Mouse (Mus musculus) neural tube, embryonic 11.5 days (tissue): ENCODE results near the gene Bmp10. TPM values are rescaled to one million over a fixed set of nuclear protein-coding genes. Genes with fewer than 3 reads are reported as not detected.
"Not testable (repeated sequence)": the region's sequence is repeated elsewhere in the genome, so short reads cannot be mapped to it uniquely, and the experiment has no call there.

Source experiments
- ATAC-seq: fragments of 200-750 bp; cut with Nextera tagmentation; 2 replicates; pipeline ENCODE4 v1.8.0; 2017; ENCODE audit warnings: moderate number of reproducible peaks, mild to moderate bottlenecking, moderate TSS enrichment, moderate library complexity; ENCODE audit not compliant: insufficient read depth, low FRiP score, low TSS enrichment
- DNase-seq: peaks from one replicate; pipeline ENCODE4 v3.0.0-alpha.2; 2015; ENCODE audit warnings: low spot score
- H3K27ac ChIP-seq: fragments of 300-500 bp; sonication (generic); 2 replicates; pipeline ENCODE4 v1.5.1; 2014; ENCODE audit warnings: low read depth, mild to moderate bottlenecking, low read length
- H3K27me3 ChIP-seq: fragments of 300-500 bp; sonication (generic); 2 replicates; pipeline ENCODE4 v1.6.1; 2014; ENCODE audit warnings: mild to moderate bottlenecking, low read length, mixed read lengths; ENCODE audit not compliant: control insufficient read depth, insufficient read depth
- H3K36me3 ChIP-seq: fragments of 300-500 bp; sonication (generic); 2 replicates; pipeline ENCODE4 v1.6.1; 2014; ENCODE audit warnings: mild to moderate bottlenecking, low read length, moderate library complexity, mixed read lengths; ENCODE audit not compliant: control insufficient read depth, insufficient read depth
- H3K4me1 ChIP-seq: fragments of 300-500 bp; sonication (generic); 2 replicates; pipeline ENCODE4 v1.6.1; 2014; ENCODE audit warnings: low read length, mixed read lengths; ENCODE audit not compliant: control insufficient read depth, insufficient read depth
- H3K4me2 ChIP-seq: fragments of 300-500 bp; sonication (generic); 2 replicates; pipeline ENCODE4 v1.6.1; 2014; ENCODE audit warnings: low read depth, mild to moderate bottlenecking, moderate library complexity
- H3K4me3 ChIP-seq: fragments of 300-500 bp; sonication (generic); 2 replicates; pipeline ENCODE4 v1.5.1; 2014; ENCODE audit warnings: low read depth, low read length
- H3K9ac ChIP-seq: fragments of 300-500 bp; sonication (generic); 2 replicates; pipeline ENCODE4 v1.6.1; 2014; ENCODE audit warnings: mild to moderate bottlenecking, low read length
- H3K9me3 ChIP-seq: fragments of 300-500 bp; sonication (generic); 2 replicates; pipeline ENCODE4 v1.6.1; 2016; ENCODE audit warnings: low read length; ENCODE audit not compliant: control insufficient read depth
- WGBS: fragments of 180-500 bp; shearing (Covaris S2); extraction: QIAGEN DNeasy Blood & Tissue Kit; methylation state at CpG from one replicate; pipeline ENCODE4 v1.1.7; 2014; 5-methylcytosine and 5-hydroxymethylcytosine counted together
- polyA plus RNA-seq: library from polyadenylated mRNA; unstranded; fragments of >200 nt; fragmentation: Nextera tagmentation; extraction: Ambion mirVana; gene quantifications from 2 replicates; pipeline ENCODE4 v1.2.1, GENCODE M21; 2014

The Bmp10 gene
- polyA plus RNA-seq, 1 experiment from 2014 or later = not detected

DNA sequence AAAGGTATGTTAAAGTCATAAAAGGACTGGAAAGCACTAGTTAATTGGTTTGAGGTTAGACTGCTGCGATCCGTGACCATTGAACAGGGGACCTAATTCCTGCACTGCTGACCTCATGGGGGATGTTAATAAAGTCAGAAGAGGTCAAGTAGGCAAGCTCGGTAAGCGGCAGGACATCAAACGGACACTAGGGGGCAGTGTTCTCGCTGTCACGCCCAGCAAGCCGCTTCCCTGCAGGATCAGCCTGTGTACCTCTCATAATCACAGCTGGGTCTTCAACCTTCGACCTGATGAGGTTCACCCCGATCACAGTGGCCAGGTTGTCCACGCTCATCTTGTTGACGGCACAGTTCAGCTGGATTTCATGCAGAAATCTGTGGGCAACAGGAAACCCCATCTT, 37.4 kb downstream of the Bmp10 start:
- Histone ChIP-seq H3K4me2 (peak overlapping the region; percentile 14; the same call in 1 of the 2 replicates), H3K9me3 (no peaks in the 10 kb centered on the region), H3K36me3 (no peaks in the 10 kb centered on the region), H3K9ac (peak overlapping the region; percentile 22; the same call in 1 of the 2 replicates), H3K4me1 (no peaks in the 10 kb centered on the region), H3K4me3 (no peak overlapping the region), H3K27ac (no peak overlapping the region), H3K27me3 (no peaks in the 10 kb centered on the region)
- peak; percentile 81 for DNase-seq
- 13% methylated on average over 12 of the region's 12 CpGs for WGBS
- ATAC-seq = no peak

DNA sequence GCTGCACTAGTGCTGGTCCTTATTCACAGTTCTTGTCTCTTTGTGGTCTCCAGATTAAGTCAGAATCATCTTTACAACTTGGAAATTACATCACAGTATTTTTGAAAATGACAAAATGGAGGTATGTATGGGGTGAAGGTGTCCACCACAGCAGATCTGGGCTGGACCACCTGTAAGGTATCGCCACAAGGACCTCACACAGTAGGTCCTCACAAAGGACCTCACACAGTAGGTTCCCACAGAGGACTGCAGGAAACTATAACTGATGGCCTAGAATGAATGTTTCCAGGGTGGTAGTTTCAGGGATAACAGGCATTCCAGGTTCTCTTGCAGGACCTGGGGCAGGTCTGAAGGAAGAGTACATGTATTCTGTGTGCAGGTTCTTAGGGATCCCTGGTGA, 38.6 kb downstream of the Bmp10 start:
- Histone ChIP-seq H3K4me2 (no peak overlapping the region), H3K27me3 (no peaks in the 10 kb centered on the region), H3K27ac (no peak overlapping the region), H3K36me3 (no peaks in the 10 kb centered on the region), H3K9me3 (no peaks in the 10 kb centered on the region), H3K9ac (no peak overlapping the region), H3K4me3 (no peak overlapping the region), H3K4me1 (no peaks in the 10 kb centered on the region)
- DNase-seq (no peak), ATAC-seq (no peak)
- WGBS = 97% methylated on average over 1 of the region's 1 CpGs

DNA sequence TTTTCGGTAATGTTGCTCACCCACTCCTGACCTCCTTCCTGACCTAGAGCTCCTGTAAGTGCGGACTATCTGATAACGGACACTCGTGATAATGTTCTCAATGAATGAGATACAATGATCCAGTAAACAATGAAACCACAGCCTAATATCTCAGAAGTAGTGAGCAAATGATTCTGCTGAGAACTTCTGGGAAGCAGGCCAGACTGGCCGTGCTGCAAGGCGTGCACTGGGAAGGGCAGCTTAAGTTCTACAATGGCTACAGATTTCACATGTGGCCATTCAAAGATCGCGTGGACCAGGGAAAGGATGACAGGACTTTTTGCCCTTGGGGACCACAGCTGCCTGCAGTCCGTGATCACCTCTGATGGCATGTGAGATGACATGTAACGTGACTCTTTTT, 39.6 kb downstream of the Bmp10 start:
- Histone ChIP-seq H3K4me1 (no peaks in the 10 kb centered on the region), H3K9me3 (no peaks in the 10 kb centered on the region), H3K9ac (no peak overlapping the region), H3K36me3 (no peaks in the 10 kb centered on the region), H3K27me3 (no peaks in the 10 kb centered on the region), H3K4me3 (no peak overlapping the region), H3K27ac (no peak overlapping the region), H3K4me2 (no peak overlapping the region)
- no peak for DNase-seq
- ATAC-seq = no peak
- 94% methylated on average over 10 of the region's 10 CpGs for WGBS

DNA sequence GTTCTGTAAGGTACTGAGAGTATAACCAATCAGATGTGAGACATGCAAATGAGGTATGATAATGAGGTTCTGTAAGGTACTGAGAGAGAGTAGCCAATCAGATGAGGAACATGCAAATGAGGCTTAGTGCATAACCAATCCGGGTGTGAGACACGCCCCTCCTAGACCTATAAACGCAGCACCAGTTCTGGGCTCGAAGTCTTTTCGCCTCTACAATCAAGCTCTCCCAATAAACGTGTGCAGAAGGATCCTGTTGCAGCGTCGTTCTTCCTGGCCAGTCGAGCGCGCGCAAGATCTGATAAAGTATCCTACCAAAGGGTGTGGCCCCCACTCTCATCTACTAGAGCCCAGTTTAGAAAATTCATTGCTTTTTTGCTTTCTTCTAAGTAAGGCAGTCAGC, 41.3 kb downstream of the Bmp10 start:
- H3K4me2 ChIP-seq, H3K27ac ChIP-seq, ATAC-seq, H3K4me3 ChIP-seq, H3K27me3 ChIP-seq, H3K9ac ChIP-seq, H3K4me1 ChIP-seq, H3K36me3 ChIP-seq, DNase-seq, H3K9me3 ChIP-seq: not testable (repeated sequence)
- 93% methylated on average over 12 of the region's 12 CpGs for WGBS

DNA sequence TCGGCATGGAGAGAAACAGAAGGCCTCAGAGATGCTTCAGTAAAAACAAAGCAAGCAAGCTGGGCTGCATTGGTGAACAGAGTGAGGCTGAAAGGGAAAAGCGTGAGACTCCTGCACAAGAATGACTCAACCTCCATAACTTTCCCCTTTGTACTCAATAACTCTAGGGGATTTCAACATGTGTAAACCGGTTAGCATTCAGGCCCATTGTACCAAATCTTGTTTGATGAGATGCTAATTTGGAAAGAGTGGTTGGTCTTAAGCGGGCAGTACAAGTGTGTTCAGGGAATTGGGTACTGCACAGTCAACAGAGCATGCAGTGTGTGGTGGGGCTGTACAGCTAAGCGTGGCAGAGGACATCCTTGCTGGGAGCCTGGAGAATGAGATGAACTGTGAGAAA, 46.4 kb downstream of the Bmp10 start:
- DNase-seq = no peak
- WGBS = 85% methylated on average over 5 of the region's 5 CpGs

DNA sequence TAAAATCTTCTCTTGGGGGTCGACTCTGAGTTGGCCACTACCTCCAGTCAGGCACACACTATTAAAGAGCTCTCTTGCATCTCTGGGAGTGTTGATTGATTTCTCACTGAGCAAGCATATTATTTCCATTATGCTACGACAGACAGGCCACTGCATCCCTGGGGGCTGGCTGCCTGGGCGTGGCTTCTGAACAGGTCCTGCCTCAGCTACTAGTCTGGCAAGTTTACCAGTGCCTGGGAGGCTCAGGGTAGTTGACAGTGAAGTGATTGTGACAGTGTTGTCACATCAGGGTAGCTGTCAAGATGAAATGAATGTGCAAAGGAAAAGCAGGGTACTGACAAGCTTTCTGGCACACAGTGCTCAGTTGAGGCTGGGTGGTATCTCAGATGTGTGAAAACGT, 50.1 kb downstream of the Bmp10 start:
- Histone ChIP-seq H3K4me2 (no peak overlapping the region), H3K4me1 (peaks cover 3% of the 10 kb centered on the region; the same call in 1 of the 2 replicates), H3K9me3 (no peaks in the 10 kb centered on the region), H3K27me3 (no peaks in the 10 kb centered on the region), H3K36me3 (no peaks in the 10 kb centered on the region), H3K27ac (no peak overlapping the region), H3K4me3 (no peak overlapping the region), H3K9ac (no peak overlapping the region)
- 69% methylated on average over 4 of the region's 4 CpGs for WGBS
- ATAC-seq (no peak), DNase-seq (no peak)

More for the DNA sequence above, 46.4 kb downstream of the Bmp10 start:
- Histone ChIP-seq H3K27ac (no peak overlapping the region), H3K4me1 (no peaks in the 10 kb centered on the region), H3K36me3 (no peaks in the 10 kb centered on the region), H3K4me3 (no peak overlapping the region), H3K9me3 (no peaks in the 10 kb centered on the region), H3K4me2 (no peak overlapping the region), H3K9ac (no peak overlapping the region), H3K27me3 (no peaks in the 10 kb centered on the region)
- no peak for ATAC-seq

DNA sequence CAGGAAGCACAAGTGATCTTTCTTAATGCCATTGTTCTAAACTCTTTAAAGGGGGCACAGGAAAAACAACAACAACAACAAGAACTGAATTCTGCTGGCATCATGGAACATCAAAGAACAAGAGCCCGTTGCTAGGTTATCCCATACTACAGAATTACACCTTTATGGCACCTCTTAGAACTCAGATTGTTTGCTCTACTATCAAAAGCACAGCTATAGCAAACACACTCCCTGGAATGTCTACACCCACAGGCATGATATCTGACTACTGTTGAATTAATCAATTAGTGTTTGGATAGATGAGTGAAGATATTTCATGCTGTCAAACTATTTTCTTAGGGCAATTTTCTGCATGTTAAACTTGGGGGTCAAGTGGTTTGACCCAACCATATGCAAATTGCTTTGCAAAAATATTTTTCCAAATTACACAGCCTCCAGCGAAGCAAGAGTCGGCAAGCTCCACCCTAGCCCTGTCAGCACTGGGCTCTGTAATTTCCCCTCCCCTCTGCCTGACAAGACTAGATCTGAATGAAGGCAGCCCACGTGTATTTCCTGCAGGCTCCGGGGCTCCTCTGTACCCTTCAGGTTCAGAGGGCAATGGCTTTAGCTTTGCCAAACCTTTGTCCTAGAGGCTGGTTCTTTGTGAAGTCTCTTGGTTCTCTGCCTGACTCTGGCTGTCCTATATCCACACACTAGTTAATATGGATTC, 50.7 kb downstream of the Bmp10 start:
- no peaks in the 10 kb centered on the region for H3K9me3 ChIP-seq
- H3K4me3 ChIP-seq = no peak overlapping the region
- H3K4me1 ChIP-seq = peaks cover 5% of the 10 kb centered on the region; the same call in 1 of the 2 replicates
- H3K4me2 ChIP-seq = no peak overlapping the region
- no peak for DNase-seq
- H3K36me3 ChIP-seq = no peaks in the 10 kb centered on the region
- no peak for ATAC-seq
- no peak overlapping the region for H3K27ac ChIP-seq
- H3K27me3 ChIP-seq = no peaks in the 10 kb centered on the region
- H3K9ac ChIP-seq = no peak overlapping the region
- 67% methylated on average over 5 of the region's 5 CpGs for WGBS

DNA sequence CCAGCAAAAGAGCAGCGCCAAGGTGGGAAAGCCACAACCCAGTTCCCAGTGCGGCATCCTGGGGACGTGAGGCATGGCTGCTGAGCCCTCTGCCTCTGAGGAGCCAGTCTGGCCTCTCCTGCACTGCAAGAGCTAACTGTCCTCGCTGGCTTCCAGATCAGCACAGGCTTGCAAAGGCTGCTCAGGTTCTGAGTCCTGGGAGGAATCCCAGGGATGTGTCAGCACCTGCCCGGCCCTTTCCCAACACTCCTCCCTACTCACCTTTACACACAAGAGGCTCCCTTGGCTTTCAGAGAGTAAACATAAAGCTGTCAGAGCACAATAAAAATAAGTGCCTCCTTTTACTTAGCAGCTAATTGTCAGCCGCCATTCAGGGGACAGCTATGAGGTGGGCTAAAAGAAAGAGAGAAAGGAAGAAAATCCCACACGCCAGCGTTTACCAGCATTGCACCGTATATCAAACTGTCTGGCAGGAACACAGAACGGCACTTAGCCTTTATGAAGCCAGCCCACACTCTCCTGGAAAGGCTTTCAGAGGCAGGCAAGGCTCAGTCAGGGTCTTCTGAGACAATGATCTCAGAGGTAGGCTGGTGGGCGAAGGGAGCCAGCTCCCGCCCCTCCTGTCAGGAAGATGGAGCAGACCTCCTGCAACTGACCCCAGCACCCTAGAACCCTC, 54.6 kb downstream of the Bmp10 start:
- Histone ChIP-seq H3K27me3 (no peaks in the 10 kb centered on the region), H3K9me3 (no peaks in the 10 kb centered on the region), H3K4me2 (no peak overlapping the region), H3K27ac (0 out of 2 replicates have a peak overlapping the region, but pooled peaks have one; percentile 14), H3K4me1 (peaks cover 5% of the 10 kb centered on the region; the same call in 1 of the 2 replicates), H3K36me3 (no peaks in the 10 kb centered on the region), H3K9ac (no peak overlapping the region), H3K4me3 (no peak overlapping the region)
- WGBS = 31% methylated on average over 12 of the region's 12 CpGs
- no peak for ATAC-seq
- no peak for DNase-seq

DNA sequence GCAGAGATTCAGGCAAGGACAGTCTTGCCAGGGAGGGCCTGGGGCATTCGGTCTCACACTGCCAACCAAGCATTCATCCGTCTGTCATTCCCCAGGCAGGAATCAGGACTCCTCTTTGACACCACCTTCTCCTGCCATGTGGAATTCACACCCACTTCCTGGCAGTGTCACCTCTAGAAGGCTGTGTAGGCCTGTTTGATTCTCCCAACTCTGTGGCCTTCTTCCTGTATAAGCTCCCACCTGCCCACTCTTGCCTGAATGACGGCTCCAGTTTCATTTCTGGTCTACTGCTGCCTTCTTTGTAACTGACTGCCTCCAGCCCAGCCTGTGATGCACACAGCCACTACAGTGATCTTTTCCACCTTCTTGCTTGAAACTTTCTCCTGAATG, 55.1 kb downstream of the Bmp10 start:
- ATAC-seq = no peak
- WGBS = 44% methylated on average over 3 of the region's 3 CpGs
- Histone ChIP-seq H3K4me3 (no peak overlapping the region), H3K36me3 (no peaks in the 10 kb centered on the region), H3K4me1 (peaks cover 5% of the 10 kb centered on the region; the same call in 1 of the 2 replicates), H3K9me3 (no peaks in the 10 kb centered on the region), H3K4me2 (no peak overlapping the region), H3K9ac (no peak overlapping the region), H3K27me3 (no peaks in the 10 kb centered on the region), H3K27ac (0 out of 2 replicates have a peak overlapping the region, but pooled peaks have one; percentile 14)
- DNase-seq = no peak
